Mouse (Mus musculus) frontal cortex, postnatal 25 days (tissue): Measurements from ENCODE around the gene Celsr1.
A peak's percentile ranks its signal among the peaks of the same experiment; 100 is the strongest.

Experiments used
- DNase-seq, 2 experiments: peaks; one replicate each; pipeline ENCODE4 v3.0.0; 2022; ENCODE audit warnings: low spot score in 2 of 2

Gene Celsr1

GRCm38 (mm10) chr15:85994906-85995608 lies 38.5 kb downstream of the Celsr1 start:
- DNase-seq, result no peak

GRCm38 (mm10) chr15:85993931-85994583 lies 39.5 kb downstream of the Celsr1 start:
- peak in 1 of 2 experiments; percentile 20 for DNase-seq

- no peak for DNase-seq
Measured at GRCm38 (mm10) chr15:85993386-85993785, 40.2 kb downstream of the Celsr1 start.

- DNase-seq, result no peak
Measured at GRCm38 (mm10) chr15:85992125-85992495, 41.5 kb downstream of the Celsr1 start.

GRCm38 (mm10) chr15:85991453-85992124 lies 42.0 kb downstream of the Celsr1 start:
- DNase-seq, result no peak

GRCm38 (mm10) chr15:85990696-85991443 lies 42.7 kb downstream of the Celsr1 start:
- no peak for DNase-seq

- DNase-seq, result no peak
Measured at GRCm38 (mm10) chr15:85987896-85988295, 45.7 kb downstream of the Celsr1 start.

- DNase-seq, result no peak
Measured at GRCm38 (mm10) chr15:85986170-85986569, 47.4 kb downstream of the Celsr1 start.

GRCm38 (mm10) chr15:85985601-85986000 lies 48.0 kb downstream of the Celsr1 start:
- DNase-seq, result no peak

GRCm38 (mm10) chr15:85983131-85983530 lies 50.4 kb downstream of the Celsr1 start:
- no peak for DNase-seq

GRCm38 (mm10) chr15:85982416-85982775 lies 51.2 kb downstream of the Celsr1 start:
- no peak for DNase-seq

- no peak for DNase-seq
Measured at GRCm38 (mm10) chr15:85981768-85982415, 51.7 kb downstream of the Celsr1 start.

GRCm38 (mm10) chr15:85977086-85977485 lies 56.5 kb downstream of the Celsr1 start:
- no peak for DNase-seq

- DNase-seq, result no peak
Measured at GRCm38 (mm10) chr15:85975746-85976145, 57.8 kb downstream of the Celsr1 start.

GRCm38 (mm10) chr15:85971596-85971995 lies 62.0 kb downstream of the Celsr1 start:
- no peak for DNase-seq

- DNase-seq, result no peak
Measured at GRCm38 (mm10) chr15:85970441-85970840, 63.1 kb downstream of the Celsr1 start.

GRCm38 (mm10) chr15:85969707-85970153 lies 63.8 kb downstream of the Celsr1 start:
- DNase-seq, result no peak

GRCm38 (mm10) chr15:85969291-85969690 lies 64.3 kb downstream of the Celsr1 start:
- DNase-seq, result no peak

- no peak for DNase-seq
Measured at GRCm38 (mm10) chr15:85966032-85966431, 67.5 kb downstream of the Celsr1 start.

GRCm38 (mm10) chr15:85963279-85963840 lies 70.2 kb downstream of the Celsr1 start:
- DNase-seq, result no peak

GRCm38 (mm10) chr15:85962691-85963090 lies 70.9 kb downstream of the Celsr1 start:
- DNase-seq, result no peak
